Mouse (Mus musculus) skeletal muscle tissue, adult 2 months (tissue): ENCODE results near the gene Ints3.
"Not testable (repeated sequence)": the region's sequence is repeated elsewhere in the genome, so short reads cannot be mapped to it uniquely, and the experiment has no call there.

ENCODE experiments used
- DNase-seq: peaks from one replicate; pipeline ENCODE4 v3.0.0-alpha.2; 2012; ENCODE audit warnings: low read depth, low spot score

The Ints3 gene

DNA sequence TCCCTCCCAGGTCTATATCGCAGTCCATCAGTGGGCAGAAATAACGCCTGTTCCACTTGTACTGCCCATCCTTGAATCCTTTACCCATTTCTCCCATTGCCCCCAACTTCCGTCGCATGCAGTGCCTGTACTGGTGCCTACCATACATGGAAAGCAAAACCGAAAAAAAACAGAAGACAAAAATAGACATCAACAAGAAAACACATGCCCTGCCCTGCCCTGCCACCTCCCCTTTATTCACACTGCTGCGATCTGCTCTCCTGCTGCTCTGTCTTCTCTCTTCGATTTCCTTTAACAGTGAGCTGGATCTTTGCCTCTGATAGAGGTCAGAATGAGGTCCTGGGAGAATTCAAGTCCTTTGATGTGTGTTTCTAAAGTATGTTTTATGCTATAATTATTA is 75.5 kb downstream of the Ints3 start:
- DNase-seq: no peak

DNA sequence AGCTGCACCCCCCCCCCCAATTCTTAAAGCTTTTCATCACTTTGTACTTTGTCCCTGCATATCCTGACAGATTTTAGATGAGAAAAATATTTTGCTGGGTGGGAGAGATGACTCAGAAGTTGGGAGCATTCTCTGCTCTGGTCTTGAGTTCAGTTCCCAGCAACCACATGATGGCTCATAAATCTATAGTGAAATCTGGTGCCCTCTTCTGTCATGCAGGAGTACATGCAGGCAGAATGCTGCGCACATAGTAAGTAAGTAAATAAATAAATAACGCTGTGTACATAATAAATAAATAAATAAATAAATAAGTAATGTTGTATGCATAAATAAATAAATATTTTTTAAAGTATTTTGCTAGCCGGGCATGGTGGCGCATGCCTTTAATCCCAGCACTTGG is 85.6 kb downstream of the Ints3 start:
- no peak for DNase-seq

- not testable (repeated sequence) for DNase-seq
Measured at GRCm38 (mm10) chr3:90342853-90343252, 90.6 kb downstream of the Ints3 start.
